Mouse (Mus musculus): ENCODE measurements around the gene Hnrnpa3. TPM values are rescaled to one million over a fixed set of nuclear protein-coding genes. Genes with fewer than 3 reads are reported as not detected.

Hnrnpa3 gene
- polyA plus RNA-seq, 1 experiment from 2014 or later, result 86.9 TPM

DNA sequence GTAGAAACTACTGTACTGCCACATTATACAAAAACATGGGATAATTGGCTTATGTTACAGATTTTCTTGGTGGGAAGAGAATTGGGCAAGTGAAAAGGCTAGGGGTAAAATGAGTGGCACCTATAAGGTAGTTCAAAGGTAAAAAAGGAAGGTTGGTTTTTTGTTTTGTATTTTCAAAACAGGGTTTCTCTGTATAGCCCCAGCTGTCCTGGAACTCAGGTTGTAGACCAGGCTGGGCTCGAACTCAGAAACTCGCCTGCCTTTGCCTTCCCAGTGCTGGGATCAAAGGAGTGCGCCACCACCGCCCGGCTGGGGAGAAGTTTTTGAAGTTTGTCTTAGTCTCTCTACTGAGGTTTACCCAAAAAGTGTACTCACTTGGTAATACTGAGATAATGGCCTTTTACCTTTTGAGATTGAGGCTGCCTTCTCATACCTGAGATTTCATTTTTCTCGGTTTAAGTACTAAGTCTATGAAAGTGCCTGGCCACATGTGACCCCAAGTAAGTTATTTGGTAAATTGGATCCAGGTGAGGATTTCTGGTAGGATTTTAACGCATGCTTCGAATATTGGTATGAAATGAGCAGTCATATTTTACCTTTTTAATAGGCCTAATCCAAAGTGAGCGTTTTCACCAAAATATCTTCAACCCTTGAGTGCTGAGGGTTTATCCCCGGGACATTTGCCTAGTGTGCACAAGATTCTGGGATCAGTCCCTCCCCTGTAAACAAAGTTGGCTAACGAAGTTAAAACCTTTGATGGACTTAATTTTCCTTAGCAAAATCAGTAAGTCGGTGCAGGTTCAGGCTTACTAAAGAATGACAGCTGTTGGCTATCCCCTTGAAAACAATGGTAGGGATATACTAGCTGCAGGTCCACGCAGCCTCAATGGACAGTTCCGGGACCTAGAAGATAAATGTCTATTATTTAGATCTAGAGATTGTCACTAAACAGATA is 10.7 kb downstream of the Hnrnpa3 start:
- TF ChIP-seq EP300 (IDR thresholded peaks at IDR 0.05; ENCODE audit: low read depth) (no peak), CTCF (IDR thresholded peaks at IDR 0.05; ENCODE audit: low read depth) (no peak)
- 52% methylated on average over 14 of the region's 14 CpGs for WGBS (ENCODE audit: insufficient replicate concordance)
- peak; percentile 47 for DNase-seq
- Histone ChIP-seq H3K4me3 (ENCODE audit: low read depth, low read length) (no peak overlapping the region), H3K27me3 (ENCODE audit: insufficient read depth, low read length) (no peaks in the 10 kb centered on the region), H3K27ac (ENCODE audit: low read depth) (no peak overlapping the region), H3K4me1 (ENCODE audit: insufficient read depth) (no peaks in the 10 kb centered on the region), H3K9ac (replicated peaks) (no peak overlapping the region), H3K4me2 (ENCODE audit: low read depth, low read length) (no peak overlapping the region), H3K9me3 (ENCODE audit: low read length) (no peaks in the 10 kb centered on the region), H3K36me3 (replicated peaks; ENCODE audit: insufficient read depth, low read length) (peaks cover 14% of the 10 kb centered on the region)
- peak; percentile 49 for ATAC-seq

DNA sequence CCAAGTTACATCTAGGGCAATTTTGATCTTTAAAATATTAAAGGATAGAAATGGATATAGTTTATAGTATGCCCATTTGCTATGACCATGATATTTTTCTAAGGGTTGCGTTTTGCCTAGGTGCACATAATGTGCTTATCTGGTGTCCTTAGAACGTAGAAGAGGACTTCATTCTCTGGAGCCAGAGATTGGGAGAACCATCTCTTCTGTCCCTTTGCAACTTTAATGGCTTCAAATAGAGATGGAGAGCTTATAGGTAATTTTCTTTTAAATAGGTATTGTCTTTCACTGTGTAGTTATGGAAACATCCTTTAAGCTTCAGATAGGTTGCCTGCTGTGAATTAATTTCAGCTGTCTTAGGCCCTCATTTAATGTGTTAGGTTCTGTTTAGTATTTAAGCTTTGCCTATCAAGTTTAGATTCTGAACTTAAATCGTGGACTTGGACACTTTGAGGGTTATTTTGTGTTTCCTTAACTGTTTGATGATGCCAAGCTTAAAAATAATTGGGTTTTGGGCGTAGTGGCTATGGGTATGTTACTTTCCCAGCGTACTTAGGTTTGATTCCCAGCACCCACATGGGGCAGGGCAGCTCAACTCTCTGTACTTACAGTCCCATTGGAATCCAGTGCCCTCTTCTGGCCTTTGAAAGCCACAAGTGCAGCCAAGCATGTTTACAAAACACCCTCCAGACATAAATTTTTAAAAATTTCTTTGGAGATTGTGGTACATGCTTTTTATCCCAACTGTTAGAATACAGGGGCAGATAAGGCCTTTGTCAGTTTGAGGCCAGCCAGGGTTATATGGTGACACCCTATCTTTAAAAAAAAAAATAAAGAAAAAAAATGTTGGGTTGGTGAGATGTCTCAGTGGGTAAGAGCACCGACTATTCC is 11.6 kb downstream of the Hnrnpa3 start:
- TF ChIP-seq CTCF (IDR thresholded peaks at IDR 0.05; ENCODE audit: low read depth) (0 out of 2 replicates have a peak, but pooled peaks have one; percentile 28), EP300 (IDR thresholded peaks at IDR 0.05; ENCODE audit: low read depth) (no peak)
- Histone ChIP-seq H3K4me2 (ENCODE audit: low read depth, low read length) (no peak overlapping the region), H3K36me3 (replicated peaks; ENCODE audit: insufficient read depth, low read length) (peaks cover 14% of the 10 kb centered on the region), H3K9me3 (ENCODE audit: low read length) (no peaks in the 10 kb centered on the region), H3K27ac (ENCODE audit: low read depth) (no peak overlapping the region), H3K9ac (replicated peaks) (no peak overlapping the region), H3K4me3 (ENCODE audit: low read depth, low read length) (no peak overlapping the region), H3K27me3 (ENCODE audit: insufficient read depth, low read length) (no peaks in the 10 kb centered on the region), H3K4me1 (ENCODE audit: insufficient read depth) (no peaks in the 10 kb centered on the region)
- WGBS (ENCODE audit: insufficient replicate concordance), result 70% methylated on average over 6 of the region's 6 CpGs
- DNase-seq (no peak), ATAC-seq (0 out of 2 replicates have a peak, but pooled peaks have one; percentile 4)

DNA sequence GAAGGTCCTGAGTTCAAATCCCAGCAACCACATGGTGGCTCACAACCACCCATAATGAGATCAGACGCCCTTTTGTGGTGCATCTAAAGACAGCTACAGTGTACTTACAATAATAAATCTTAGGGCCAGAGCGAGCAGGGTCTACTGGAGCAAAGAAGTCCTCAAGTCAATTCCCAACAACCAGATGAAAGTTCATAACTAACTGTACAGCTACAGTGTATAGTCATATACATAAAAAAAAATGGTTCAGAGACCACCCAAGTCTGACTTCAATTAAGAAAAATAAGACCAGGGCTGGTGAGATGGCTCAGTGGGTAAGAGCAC is 12.2 kb downstream of the Hnrnpa3 start:
- H3K4me1 ChIP-seq (ENCODE audit: insufficient read depth), result no peaks in the 10 kb centered on the region
- no peak overlapping the region for H3K4me2 ChIP-seq (ENCODE audit: low read depth, low read length)
- WGBS (ENCODE audit: insufficient replicate concordance), result 70% methylated on average over 2 of the region's 2 CpGs
- H3K4me3 ChIP-seq (ENCODE audit: low read depth, low read length), result no peak overlapping the region
- H3K9me3 ChIP-seq (ENCODE audit: low read length), result no peaks in the 10 kb centered on the region
- DNase-seq (no peak), ATAC-seq (no peak)
- H3K9ac ChIP-seq (replicated peaks), result no peak overlapping the region
- peaks cover 20% of the 10 kb centered on the region for H3K36me3 ChIP-seq (replicated peaks; ENCODE audit: insufficient read depth, low read length)
- H3K27ac ChIP-seq (ENCODE audit: low read depth), result no peak overlapping the region
- TF ChIP-seq EP300 (IDR thresholded peaks at IDR 0.05; ENCODE audit: low read depth), result no peak
- TF ChIP-seq CTCF (IDR thresholded peaks at IDR 0.05; ENCODE audit: low read depth), result no peak
- no peaks in the 10 kb centered on the region for H3K27me3 ChIP-seq (ENCODE audit: insufficient read depth, low read length)

DNA sequence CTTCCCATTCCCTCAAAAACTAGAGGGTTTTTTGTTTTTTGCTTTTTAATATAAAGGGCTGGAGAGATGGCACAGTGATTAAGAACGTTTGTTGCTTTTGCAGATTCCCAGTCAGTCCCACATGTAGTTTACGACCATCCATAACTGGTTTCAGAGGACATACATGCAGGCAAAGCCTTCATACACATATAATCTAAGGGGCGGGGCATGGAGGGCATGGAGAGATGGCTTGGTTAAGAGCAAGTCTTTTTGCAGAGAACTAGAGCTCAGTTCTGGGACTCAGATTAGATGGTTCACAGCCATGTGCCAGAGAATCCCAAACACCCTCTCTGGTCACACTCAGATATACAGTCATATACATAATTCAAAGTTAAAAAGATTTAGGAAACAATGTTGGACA is 13.5 kb downstream of the Hnrnpa3 start:
- DNase-seq, result no peak
- ATAC-seq, result no peak
- H3K36me3 ChIP-seq (replicated peaks; ENCODE audit: insufficient read depth, low read length), result peaks cover 32% of the 10 kb centered on the region
- no peaks in the 10 kb centered on the region for H3K9me3 ChIP-seq (ENCODE audit: low read length)
- no peaks in the 10 kb centered on the region for H3K4me1 ChIP-seq (ENCODE audit: insufficient read depth)
- H3K27ac ChIP-seq (ENCODE audit: low read depth), result no peak overlapping the region
- TF ChIP-seq EP300 (IDR thresholded peaks at IDR 0.05; ENCODE audit: low read depth) (no peak), CTCF (IDR thresholded peaks at IDR 0.05; ENCODE audit: low read depth) (no peak)
- no peaks in the 10 kb centered on the region for H3K27me3 ChIP-seq (ENCODE audit: insufficient read depth, low read length)
- H3K4me3 ChIP-seq (ENCODE audit: low read depth, low read length), result no peak overlapping the region
- no peak overlapping the region for H3K9ac ChIP-seq (replicated peaks)
- no peak overlapping the region for H3K4me2 ChIP-seq (ENCODE audit: low read depth, low read length)
- 74% methylated on average over 3 of the region's 3 CpGs for WGBS (ENCODE audit: insufficient replicate concordance)

DNA sequence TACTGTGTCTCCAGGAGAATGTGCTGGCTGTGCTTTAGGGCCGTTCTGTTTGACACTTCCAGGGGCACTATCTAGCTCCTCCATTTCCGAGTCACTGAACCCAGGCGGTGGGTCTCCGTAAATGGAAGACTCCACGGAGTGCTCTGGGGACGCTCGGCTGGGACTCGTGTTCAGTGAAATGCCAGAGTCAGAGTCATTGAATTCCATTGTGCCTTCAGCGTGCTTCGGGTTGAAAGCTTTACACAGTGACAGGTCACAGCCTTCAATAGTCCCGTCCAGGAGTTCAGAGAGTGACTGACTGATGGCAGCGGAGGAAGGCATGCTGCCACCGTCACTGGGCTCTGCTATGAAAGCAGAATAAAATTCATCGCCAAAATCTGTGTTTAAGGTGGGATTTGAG is 17.5 kb downstream of the Hnrnpa3 start:
- Histone ChIP-seq H3K4me2 (ENCODE audit: low read depth, low read length) (no peak overlapping the region), H3K9ac (replicated peaks) (no peak overlapping the region), H3K27ac (ENCODE audit: low read depth) (no peak overlapping the region), H3K9me3 (ENCODE audit: low read length) (no peaks in the 10 kb centered on the region), H3K27me3 (ENCODE audit: insufficient read depth, low read length) (no peaks in the 10 kb centered on the region), H3K36me3 (replicated peaks; ENCODE audit: insufficient read depth, low read length) (peaks cover 46% of the 10 kb centered on the region), H3K4me3 (ENCODE audit: low read depth, low read length) (no peak overlapping the region), H3K4me1 (ENCODE audit: insufficient read depth) (no peaks in the 10 kb centered on the region)
- WGBS (ENCODE audit: insufficient replicate concordance), result 91% methylated on average over 14 of the region's 14 CpGs
- no peak for TF ChIP-seq CTCF (IDR thresholded peaks at IDR 0.05; ENCODE audit: low read depth)
- TF ChIP-seq EP300 (IDR thresholded peaks at IDR 0.05; ENCODE audit: low read depth), result no peak
- no peak for DNase-seq
- ATAC-seq, result no peak

DNA sequence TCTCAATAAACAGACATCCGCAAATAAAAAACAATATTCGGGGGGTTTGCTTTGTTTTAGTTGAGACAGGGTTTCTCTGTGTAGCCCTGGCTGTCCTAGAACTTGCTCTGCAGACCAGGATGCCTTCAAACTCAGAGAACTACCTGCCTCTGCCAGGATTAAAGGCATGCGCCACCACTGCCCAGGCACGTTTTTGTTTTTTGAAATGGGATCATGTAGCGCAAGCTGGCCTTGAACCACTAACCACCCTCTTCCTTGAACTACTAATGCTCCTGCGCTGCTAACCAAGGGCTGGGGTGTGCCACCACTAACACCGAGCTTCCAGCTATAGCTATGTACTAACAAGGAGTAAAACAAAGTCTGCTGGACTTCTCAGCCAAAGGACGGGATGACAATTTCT is 20.9 kb downstream of the Hnrnpa3 start:
- DNase-seq (no peak), ATAC-seq (no peak)
- no peak overlapping the region for H3K4me2 ChIP-seq (ENCODE audit: low read depth, low read length)
- peaks cover 36% of the 10 kb centered on the region for H3K36me3 ChIP-seq (replicated peaks; ENCODE audit: insufficient read depth, low read length)
- WGBS (ENCODE audit: insufficient replicate concordance), result 85% methylated on average over 8 of the region's 8 CpGs
- no peaks in the 10 kb centered on the region for H3K9me3 ChIP-seq (ENCODE audit: low read length)
- H3K27me3 ChIP-seq (ENCODE audit: insufficient read depth, low read length), result no peaks in the 10 kb centered on the region
- H3K4me3 ChIP-seq (ENCODE audit: low read depth, low read length), result no peak overlapping the region
- TF ChIP-seq CTCF (IDR thresholded peaks at IDR 0.05; ENCODE audit: low read depth), result no peak
- no peak for TF ChIP-seq EP300 (IDR thresholded peaks at IDR 0.05; ENCODE audit: low read depth)
- H3K27ac ChIP-seq (ENCODE audit: low read depth), result no peak overlapping the region
- H3K4me1 ChIP-seq (ENCODE audit: insufficient read depth), result peaks cover 12% of the 10 kb centered on the region
- no peak overlapping the region for H3K9ac ChIP-seq (replicated peaks)

Measured in liver, postnatal 0 days (tissue).